Mouse (Mus musculus): Measurements from ENCODE around the gene Kiss1r. TPM values are rescaled to one million over a fixed set of nuclear protein-coding genes. Genes with fewer than 3 reads are reported as not detected.
"Not testable (repeated sequence)": the region's sequence is repeated elsewhere in the genome, so short reads cannot be mapped to it uniquely, and the experiment has no call there.

The Kiss1r gene
- polyA plus RNA-seq, 1 experiment, result 4.1 TPM

GRCm38 (mm10) chr10:79949873-79950272, 33.1 kb downstream of the Kiss1r start:
- DNase-seq (ENCODE audit: low read depth), result no peak
- TF ChIP-seq POLR2A (IDR thresholded peaks at IDR 0.05; ENCODE audit: borderline replicate concordance, extremely low read depth, insufficient read depth, insufficient read length, poor library complexity, severe bottlenecking) (no peak), CTCF (IDR thresholded peaks at IDR 0.05; ENCODE audit: borderline replicate concordance, extremely low read depth, insufficient read depth, insufficient read length) (no peak)

- no peak for DNase-seq (ENCODE audit: low read depth)
- no peak for TF ChIP-seq CTCF (IDR thresholded peaks at IDR 0.05; ENCODE audit: borderline replicate concordance, extremely low read depth, insufficient read depth, insufficient read length)
- no peak for TF ChIP-seq POLR2A (IDR thresholded peaks at IDR 0.05; ENCODE audit: borderline replicate concordance, extremely low read depth, insufficient read depth, insufficient read length, poor library complexity, severe bottlenecking)
Measured at GRCm38 (mm10) chr10:79950661-79951060, 33.9 kb downstream of the Kiss1r start.

DNA sequence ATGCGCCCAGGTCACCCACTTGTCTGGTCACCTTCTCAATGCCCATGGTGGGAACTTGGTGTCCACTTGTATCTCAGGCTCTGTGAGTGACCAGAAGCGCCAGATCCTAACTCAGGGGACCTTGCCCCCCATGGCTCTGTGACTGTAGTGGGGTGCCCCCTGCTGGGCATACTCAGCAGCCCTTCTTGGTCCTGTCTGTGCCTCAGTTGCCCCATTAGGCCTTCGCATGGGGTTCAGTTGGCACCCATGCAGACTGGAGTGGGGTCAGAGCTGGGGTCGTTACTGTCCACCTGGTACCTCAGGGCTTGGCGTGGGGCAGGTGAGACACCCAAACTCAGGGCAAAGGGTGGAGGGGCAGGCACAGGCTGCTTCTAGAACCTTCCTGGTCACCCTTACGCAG, 37.2 kb downstream of the Kiss1r start:
- no peak for DNase-seq (ENCODE audit: low read depth)
- TF ChIP-seq POLR2A (IDR thresholded peaks at IDR 0.05; ENCODE audit: borderline replicate concordance, extremely low read depth, insufficient read depth, insufficient read length, poor library complexity, severe bottlenecking) (no peak), CTCF (IDR thresholded peaks at IDR 0.05; ENCODE audit: borderline replicate concordance, extremely low read depth, insufficient read depth, insufficient read length) (peak; percentile 43; the same call in 1 of the 2 replicates)

DNA sequence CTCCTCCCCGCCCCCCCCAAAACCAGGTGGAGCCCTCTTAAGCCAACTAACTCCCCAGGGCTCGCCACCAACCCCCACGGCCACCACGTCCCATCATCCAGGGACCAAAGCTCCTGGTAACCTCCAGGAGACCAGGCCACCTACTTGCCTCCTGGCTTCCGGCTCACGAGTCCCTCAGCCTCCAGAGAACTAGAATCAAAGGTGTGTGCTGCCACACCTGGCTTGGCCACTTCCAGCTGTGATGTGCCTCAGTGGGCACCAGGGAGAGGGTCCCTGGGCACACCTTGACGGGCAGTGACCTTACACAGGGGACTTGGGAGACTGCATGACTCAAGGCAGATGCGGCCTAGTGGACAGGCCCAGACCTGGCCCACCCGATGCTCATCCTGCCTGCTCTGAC, 38.9 kb downstream of the Kiss1r start:
- TF ChIP-seq CTCF (IDR thresholded peaks at IDR 0.05; ENCODE audit: borderline replicate concordance, extremely low read depth, insufficient read depth, insufficient read length) (no peak), POLR2A (IDR thresholded peaks at IDR 0.05; ENCODE audit: borderline replicate concordance, extremely low read depth, insufficient read depth, insufficient read length, poor library complexity, severe bottlenecking) (no peak)
- DNase-seq (ENCODE audit: low read depth), result no peak

GRCm38 (mm10) chr10:79956643-79957154, 39.9 kb downstream of the Kiss1r start:
- TF ChIP-seq CTCF (IDR thresholded peaks at IDR 0.05; ENCODE audit: borderline replicate concordance, extremely low read depth, insufficient read depth, insufficient read length) (no peak), POLR2A (IDR thresholded peaks at IDR 0.05; ENCODE audit: borderline replicate concordance, extremely low read depth, insufficient read depth, insufficient read length, poor library complexity, severe bottlenecking) (no peak)
- DNase-seq (ENCODE audit: low read depth), result no peak

- TF ChIP-seq POLR2A (IDR thresholded peaks at IDR 0.05; ENCODE audit: borderline replicate concordance, extremely low read depth, insufficient read depth, insufficient read length, poor library complexity, severe bottlenecking) (no peak), CTCF (IDR thresholded peaks at IDR 0.05; ENCODE audit: borderline replicate concordance, extremely low read depth, insufficient read depth, insufficient read length) (peak; percentile 82)
Measured at GRCm38 (mm10) chr10:79958140-79958816, 41.5 kb downstream of the Kiss1r start.

DNA sequence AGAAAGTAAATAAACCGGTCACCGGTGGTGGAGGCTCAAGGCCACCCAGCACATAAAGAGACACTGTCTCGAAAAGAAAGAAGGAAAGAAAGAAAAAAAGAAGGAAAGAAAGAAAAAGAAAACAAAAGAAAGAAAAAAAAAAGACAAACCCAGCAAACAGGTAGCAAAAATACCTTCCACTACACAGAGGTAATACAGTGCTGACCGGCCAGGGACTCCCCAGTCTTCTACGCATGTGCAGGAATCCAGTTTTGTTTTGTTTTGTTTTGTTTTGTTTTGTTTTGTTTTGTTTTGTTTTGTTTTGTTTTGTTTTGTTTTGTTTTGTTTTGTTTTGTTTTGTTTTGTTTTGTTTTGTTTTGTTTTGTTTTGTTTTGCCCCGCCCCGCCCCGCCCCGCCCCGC, 42.6 kb downstream of the Kiss1r start:
- DNase-seq (ENCODE audit: low read depth), result not testable (repeated sequence)

More at GRCm38 (mm10) chr10:79958140-79958816, 41.5 kb downstream of the Kiss1r start:
- DNase-seq (ENCODE audit: low read depth), result peak; percentile 66

- TF ChIP-seq POLR2A (IDR thresholded peaks at IDR 0.05; ENCODE audit: borderline replicate concordance, extremely low read depth, insufficient read depth, insufficient read length, poor library complexity, severe bottlenecking) (peak; percentile 35; the same call in 1 of the 2 replicates), CTCF (IDR thresholded peaks at IDR 0.05; ENCODE audit: borderline replicate concordance, extremely low read depth, insufficient read depth, insufficient read length) (peak; percentile 98)
- DNase-seq (ENCODE audit: low read depth), result peak; percentile 100
Measured at GRCm38 (mm10) chr10:79959847-79960601, 43.3 kb downstream of the Kiss1r start, which contains the start of gene Wdr18. Gene Wdr18 (plus strand): TSS chr10:79960152.

DNA sequence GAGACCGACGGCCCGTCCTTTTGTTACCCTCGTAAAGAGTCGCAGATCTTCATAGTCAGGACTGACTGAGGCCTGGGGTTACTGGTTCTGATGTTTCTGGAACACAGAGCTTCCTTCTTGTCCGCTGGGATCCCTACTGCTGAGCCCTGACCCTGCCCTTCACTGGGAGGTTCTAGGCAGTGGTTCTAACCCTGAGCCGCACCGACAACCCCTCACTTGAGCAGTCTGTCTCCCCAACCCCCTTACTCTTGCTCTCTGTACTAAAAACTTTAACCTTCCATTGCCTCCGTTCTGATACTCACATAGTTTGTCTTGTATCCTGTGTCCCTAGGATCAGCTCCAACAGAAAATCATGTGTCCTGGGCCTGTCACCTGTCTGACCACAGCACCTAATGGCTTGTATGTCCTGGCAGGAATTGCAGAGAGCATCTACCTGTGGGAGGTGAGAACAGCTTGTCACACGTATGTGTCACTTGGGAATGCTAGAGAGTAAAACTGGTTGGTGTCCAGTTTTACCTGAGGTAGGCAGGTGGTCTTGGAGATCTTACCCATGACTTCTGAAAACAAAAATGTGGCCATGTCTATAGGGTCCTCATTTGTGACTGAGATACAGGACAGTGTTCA, 44.0 kb downstream of the Kiss1r start:
- TF ChIP-seq CTCF (IDR thresholded peaks at IDR 0.05; ENCODE audit: borderline replicate concordance, extremely low read depth, insufficient read depth, insufficient read length) (no peak), POLR2A (IDR thresholded peaks at IDR 0.05; ENCODE audit: borderline replicate concordance, extremely low read depth, insufficient read depth, insufficient read length, poor library complexity, severe bottlenecking) (no peak)
- DNase-seq (ENCODE audit: low read depth), result no peak

DNA sequence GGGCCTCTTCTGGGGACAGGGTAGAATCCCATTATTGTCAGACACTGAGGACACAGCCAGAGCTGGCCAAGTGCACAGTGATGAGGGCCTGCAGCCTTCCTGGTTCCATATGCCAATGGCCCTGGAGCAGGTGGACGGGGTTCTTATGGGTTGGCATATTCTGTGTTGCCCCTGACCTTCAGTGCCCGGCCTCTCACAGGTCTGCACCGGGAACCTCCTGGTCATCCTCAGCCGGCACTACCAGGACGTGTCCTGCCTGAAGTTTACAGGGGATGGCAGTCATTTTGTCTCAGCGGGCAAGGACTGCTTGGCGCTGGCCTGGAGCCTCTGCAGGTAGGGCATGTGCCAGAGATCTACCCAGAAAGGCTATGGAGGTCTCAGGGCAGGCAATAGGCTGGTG, 48.0 kb downstream of the Kiss1r start:
- TF ChIP-seq POLR2A (IDR thresholded peaks at IDR 0.05; ENCODE audit: borderline replicate concordance, extremely low read depth, insufficient read depth, insufficient read length, poor library complexity, severe bottlenecking), result no peak
- TF ChIP-seq CTCF (IDR thresholded peaks at IDR 0.05; ENCODE audit: borderline replicate concordance, extremely low read depth, insufficient read depth, insufficient read length), result no peak
- no peak for DNase-seq (ENCODE audit: low read depth)

DNA sequence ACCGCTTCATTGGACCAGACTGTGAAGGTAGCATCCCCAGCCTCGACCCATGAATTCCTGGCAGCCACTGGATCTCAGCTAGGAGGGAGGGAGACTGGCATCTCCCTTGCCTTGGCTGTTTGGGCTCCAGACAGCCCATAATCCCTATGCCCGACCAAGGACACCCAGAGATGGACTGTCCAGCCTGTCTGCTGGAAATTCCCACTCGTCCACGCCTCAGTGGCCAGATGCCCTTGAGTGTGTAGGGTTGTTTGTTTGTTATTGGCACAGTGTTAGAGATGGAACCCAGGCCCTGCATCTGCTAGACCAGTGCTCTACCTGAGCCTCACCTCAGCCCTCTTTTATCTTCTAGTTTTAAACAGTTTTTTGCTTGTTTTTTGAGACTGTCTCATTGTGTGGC, 48.6 kb downstream of the Kiss1r start:
- no peak for DNase-seq (ENCODE audit: low read depth)
- TF ChIP-seq POLR2A (IDR thresholded peaks at IDR 0.05; ENCODE audit: borderline replicate concordance, extremely low read depth, insufficient read depth, insufficient read length, poor library complexity, severe bottlenecking) (no peak), CTCF (IDR thresholded peaks at IDR 0.05; ENCODE audit: borderline replicate concordance, extremely low read depth, insufficient read depth, insufficient read length) (no peak)
